Mouse (Mus musculus) heart, postnatal 0 days (tissue): ENCODE measurements around the gene Emd. TPM values are rescaled to one million over a fixed set of nuclear protein-coding genes. Genes with fewer than 3 reads are reported as not detected.

Experiments used
- ATAC-seq: fragments of 200-750 bp; cut with Nextera tagmentation; 2 replicates; pipeline ENCODE4 v1.8.0; 2017; ENCODE audit warnings: low read depth, moderate number of reproducible peaks, moderate library complexity; ENCODE audit not compliant: insufficient read depth
- DNase-seq: peaks from one replicate; pipeline ENCODE4 v3.0.0-alpha.2; 2016; ENCODE audit warnings: low spot score
- H3K27ac ChIP-seq: fragments of 300-500 bp; sonication (generic); 2 replicates; pipeline ENCODE4 v1.5.1; 2014; ENCODE audit warnings: low read depth, mild to moderate bottlenecking
- H3K27me3 ChIP-seq: fragments of 300-500 bp; sonication (generic); 2 replicates; pipeline ENCODE4 v1.6.1; 2014; ENCODE audit warnings: low read length, mixed read lengths; ENCODE audit not compliant: control insufficient read depth, insufficient read depth
- H3K36me3 ChIP-seq: fragments of 300-500 bp; sonication (generic); replicated peaks from 2 replicates; pipeline ENCODE4 v1.6.1; 2014; ENCODE audit warnings: low read length, mixed read lengths; ENCODE audit not compliant: control insufficient read depth, insufficient read depth
- H3K4me1 ChIP-seq: fragments of 300-500 bp; sonication (generic); 2 replicates; pipeline ENCODE4 v1.6.1; 2014; ENCODE audit warnings: antibody characterized with exemption; ENCODE audit not compliant: control insufficient read depth, insufficient read depth
- H3K4me2 ChIP-seq: fragments of 300-500 bp; sonication (generic); 2 replicates; pipeline ENCODE4 v1.6.1; 2014; ENCODE audit warnings: low read depth, mild to moderate bottlenecking, low read length, moderate library complexity
- H3K4me3 ChIP-seq: fragments of 300-500 bp; sonication (generic); 2 replicates; pipeline ENCODE4 v1.5.1; 2014; ENCODE audit warnings: low read depth, low read length
- H3K9ac ChIP-seq: fragments of 300-500 bp; sonication (generic); replicated peaks from 2 replicates; pipeline ENCODE4 v1.6.1; 2014; ENCODE audit warnings: low read depth, low read length, mixed read lengths
- H3K9me3 ChIP-seq: fragments of 300-500 bp; sonication (generic); replicated peaks from 2 replicates; pipeline ENCODE4 v1.6.1; 2016; ENCODE audit warnings: low read length; ENCODE audit not compliant: control insufficient read depth
- CTCF ChIP-seq: IDR thresholded peaks from 2 replicates; pipeline ENCODE4 v1.5.1; 2016; ENCODE audit warnings: antibody characterized with exemption, control low read depth, low read depth
- EP300 ChIP-seq: IDR thresholded peaks from 2 replicates; pipeline ENCODE4 v1.6.1; 2016; ENCODE audit warnings: antibody characterized with exemption, low read depth
- WGBS: fragments of 180-500 bp; shearing (Covaris S2); extraction: QIAGEN DNeasy Blood & Tissue Kit; methylation state at CpG from one replicate; pipeline ENCODE4 v1.1.7; 2014; 5-methylcytosine and 5-hydroxymethylcytosine counted together
- polyA plus RNA-seq: library from polyadenylated mRNA; unstranded; fragments of >200 nt; fragmentation: Nextera tagmentation; extraction: Ambion mirVana; gene quantifications from 2 replicates; pipeline ENCODE4 v1.2.1, GENCODE M21; 2015
- total RNA-seq: library from RNA; depleted of rRNA; stranded (reverse); fragments of >200 nt; gene quantifications from 2 replicates; pipeline ENCODE4 v1.2.3, GENCODE M21; 2014; ENCODE audit warnings: low replicate concordance

Emd gene
- total and polyA plus RNA-seq, 2 experiments from 2014 or later, result 13.1 to 34.4 TPM

- Histone ChIP-seq H3K4me3 (no peak overlapping the region), H3K27ac (no peak overlapping the region), H3K4me1 (0 out of 2 replicates have a peak, but pooled peaks cover 6% of the 10 kb centered on the region), H3K9me3 (no peaks in the 10 kb centered on the region), H3K9ac (no peak overlapping the region), H3K4me2 (no peak overlapping the region), H3K27me3 (no peaks in the 10 kb centered on the region), H3K36me3 (0 out of 2 replicates have a peak, but pooled peaks cover 5% of the 10 kb centered on the region)
- TF ChIP-seq CTCF (no peak), EP300 (no peak)
- DNase-seq (no peak), ATAC-seq (no peak)
- WGBS, result 29% methylated on average over 10 of the region's 10 CpGs
These were observed 19.2 kb downstream of the Emd start for GRCm38 (mm10) chrX:74273422-74274322.

DNA sequence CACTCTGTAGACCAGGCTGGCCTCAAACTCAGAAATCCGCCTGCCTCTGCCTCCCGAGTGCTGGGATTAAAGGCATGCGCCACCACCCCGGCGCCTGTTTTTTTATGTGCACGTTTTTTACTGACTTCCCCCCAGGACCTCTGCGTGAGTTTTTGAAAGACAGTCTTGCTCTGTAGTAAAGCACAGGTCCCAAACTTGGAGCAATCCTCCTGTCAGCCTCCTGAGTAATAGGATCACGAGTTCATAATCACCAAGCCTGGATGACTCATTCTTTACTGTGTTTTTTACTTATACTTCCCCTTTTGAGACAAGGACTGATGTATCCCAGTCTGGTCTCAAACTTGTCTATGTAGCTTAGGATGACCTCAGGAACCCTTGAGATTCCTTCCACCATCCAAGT lies 23.4 kb downstream of the Emd start:
- ATAC-seq, result no peak
- Histone ChIP-seq H3K27me3 (no peaks in the 10 kb centered on the region), H3K27ac (no peak overlapping the region), H3K4me3 (no peak overlapping the region), H3K4me1 (no peaks in the 10 kb centered on the region), H3K9me3 (no peaks in the 10 kb centered on the region), H3K9ac (no peak overlapping the region), H3K36me3 (no peaks in the 10 kb centered on the region), H3K4me2 (no peak overlapping the region)
- WGBS, result 74% methylated on average over 7 of the region's 8 CpGs
- DNase-seq, result no peak
- TF ChIP-seq EP300 (no peak), CTCF (no peak)

DNA sequence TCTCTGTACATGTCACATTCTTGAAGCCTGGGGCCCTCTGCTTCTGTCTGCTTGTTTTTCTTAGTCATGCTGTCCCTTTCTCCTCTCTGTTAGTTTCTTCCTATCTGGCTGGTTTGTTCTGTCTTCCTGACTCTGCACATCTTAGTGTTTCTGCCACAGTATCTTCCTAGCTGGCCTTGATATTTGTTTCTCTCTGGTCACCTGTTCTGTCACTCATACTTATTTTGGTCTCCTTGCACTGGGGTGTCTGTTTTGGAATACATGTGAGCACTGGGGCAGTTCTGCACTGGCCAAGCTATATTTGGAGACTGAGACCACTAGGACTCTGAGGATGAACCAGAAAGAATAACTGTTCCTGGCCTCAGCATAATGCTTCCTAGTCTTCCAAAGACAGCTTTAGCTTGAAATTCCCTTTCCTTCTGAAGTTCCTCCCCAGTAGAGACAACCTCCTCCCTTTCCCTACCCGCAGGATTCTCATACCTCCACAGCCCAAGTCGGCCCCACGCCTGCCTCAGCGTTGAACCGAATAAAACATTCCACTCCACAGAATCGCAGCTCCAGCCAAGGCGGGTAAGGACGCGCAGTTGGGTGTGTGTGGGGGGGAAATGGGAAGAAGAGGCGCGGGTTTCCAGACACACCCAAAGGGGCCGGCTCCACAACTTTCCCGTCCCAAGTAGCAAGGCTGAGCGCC lies 26.7 kb downstream of the Emd start:
- WGBS, result 13% methylated on average over 14 of the region's 14 CpGs
- Histone ChIP-seq H3K36me3 (no peaks in the 10 kb centered on the region), H3K4me2 (peak overlapping the region; percentile 69)

GRCm38 (mm10) chrX:74281732-74282394 lies 27.4 kb downstream of the Emd start, which contains the start of the genes Taz and Dnase1l1:
Gene Taz, plus strand, starts transcription at chrX:74281912.
Gene Dnase1l1, minus strand, starts transcription at chrX:74282337.
- DNase-seq (peak; percentile 71), ATAC-seq (peak; percentile 84)
- Histone ChIP-seq H3K4me1 (0 out of 2 replicates have a peak, but pooled peaks cover 3% of the 10 kb centered on the region), H3K36me3 (no peaks in the 10 kb centered on the region), H3K27ac (peak within 1 kb of the TSS; percentile 95), H3K27me3 (no peaks in the 10 kb centered on the region), H3K9ac (peak within 1 kb of the TSS; percentile 70), H3K9me3 (no peaks in the 10 kb centered on the region), H3K4me2 (peak within 1 kb of the TSS; percentile 69), H3K4me3 (peak within 1 kb of the TSS; percentile 66)
- no peak for TF ChIP-seq CTCF
- TF ChIP-seq EP300, result no peak
- 16% methylated on average over 16 of the region's 16 CpGs for WGBS

More for the DNA sequence above, 26.7 kb downstream of the Emd start:
- Histone ChIP-seq H3K9me3 (no peaks in the 10 kb centered on the region), H3K27ac (peak overlapping the region; percentile 95), H3K4me1 (0 out of 2 replicates have a peak, but pooled peaks cover 3% of the 10 kb centered on the region), H3K9ac (peak overlapping the region; percentile 6; the same call in 1 of the 2 replicates), H3K27me3 (no peaks in the 10 kb centered on the region), H3K4me3 (peak overlapping the region; percentile 66)
- no peak for TF ChIP-seq EP300
- no peak for TF ChIP-seq CTCF
- ATAC-seq, result no peak
- DNase-seq, result peak; percentile 5
